Mouse (Mus musculus): ENCODE results near the gene Neurl1b.

DNA sequence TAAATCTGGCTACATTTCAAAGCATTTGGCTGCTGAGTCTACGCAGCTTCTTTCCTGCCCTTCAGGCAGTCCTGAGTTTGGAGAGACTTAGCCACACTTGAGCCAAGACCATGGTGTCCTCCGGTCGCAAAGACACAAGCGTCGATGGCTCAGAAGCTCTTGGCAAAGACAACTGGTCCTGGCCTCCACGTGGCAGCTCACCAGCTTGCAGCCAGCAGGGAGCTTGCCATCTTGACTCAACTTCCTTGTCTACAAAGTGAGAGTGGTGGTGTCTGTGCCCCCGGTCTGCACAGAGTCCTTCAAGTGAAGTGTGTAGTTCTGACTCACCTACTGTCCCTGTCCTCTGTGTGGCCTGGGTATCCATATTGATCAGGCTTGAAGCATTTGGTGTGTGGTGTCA is 22.3 kb upstream of the Neurl1b start:
- TF ChIP-seq POLR2A (IDR thresholded peaks at IDR 0.05; ENCODE audit: control insufficient read depth in 1 of 2, insufficient read depth in 1 of 2, low read depth in 1 of 2, low read length in 2 of 2, poor library complexity in 1 of 2): no peak
- no peak for TF ChIP-seq ZNF384 (IDR thresholded peaks at IDR 0.05; ENCODE audit: low read depth, low read length)
- no peak for TF ChIP-seq USF1 (IDR thresholded peaks at IDR 0.05; ENCODE audit: low read depth, low read length)
- TF ChIP-seq ETS1 (IDR thresholded peaks at IDR 0.05; ENCODE audit: low read depth, low read length): no peak
- no peak for TF ChIP-seq POLR2AphosphoS5 (IDR thresholded peaks at IDR 0.05; ENCODE audit: borderline replicate concordance, low read depth, low read length)
- no peak for TF ChIP-seq USF2 (IDR thresholded peaks at IDR 0.05; ENCODE audit: borderline replicate concordance in 1 of 2, insufficient read depth in 1 of 2, low read depth in 1 of 2, low read length in 2 of 2)
- no peak for TF ChIP-seq EP300 (IDR thresholded peaks at IDR 0.05; ENCODE audit: low read depth in 1 of 2, low read length in 2 of 2)
- no peak for TF ChIP-seq SIN3A (IDR thresholded peaks at IDR 0.05; ENCODE audit: low read length)
- TF ChIP-seq CTCF (IDR thresholded peaks at IDR 0.05 in 2 of 3, conservative IDR thresholded peaks at IDR 0.05 in 1 of 3; ENCODE audit: control insufficient read depth in 1 of 3, insufficient read depth in 1 of 3, low read depth in 2 of 3, low read length in 3 of 3, poor library complexity in 1 of 3, severe bottlenecking in 1 of 3): no peak
- TF ChIP-seq JUND (IDR thresholded peaks at IDR 0.05; ENCODE audit: low read depth, low read length): no peak
